Mouse (Mus musculus): ENCODE results near the gene BC005561.
"Not testable (repeated sequence)": the region's sequence is repeated elsewhere in the genome, so short reads cannot be mapped to it uniquely, and the experiment has no call there.

BC005561 gene

GRCm38 (mm10) chr5:104508195-104508891 lies at the start of gene BC005561:
Gene BC005561 (plus strand): TSS chr5:104508352.
- in situ Hi-C loops (cut with MboI, MseI): loop anchor here (5.0 kb wide), 1 partner anchor 54 kb away; no protein-coding TSS in a partner anchor

- in situ Hi-C loops (cut with MboI, MseI): no loop called here
Measured at GRCm38 (mm10) chr5:104458832-104459705, 49.1 kb upstream of the BC005561 start, which contains the start of gene Pkd2. Gene Pkd2 (plus strand): TSS chr5:104459450.

GRCm38 (mm10) chr5:104459706-104460455 lies 48.3 kb upstream of the BC005561 start:
- in situ Hi-C loops (cut with MboI, MseI): no loop called here

- in situ Hi-C loops (cut with MboI, MseI): no loop called here
Measured at GRCm38 (mm10) chr5:104460456-104460838, 47.7 kb upstream of the BC005561 start.

GRCm38 (mm10) chr5:104460856-104461255 lies 47.3 kb upstream of the BC005561 start:
- in situ Hi-C loops (cut with MboI, MseI): no loop called here

- in situ Hi-C loops (cut with MboI, MseI): no loop called here
Measured at GRCm38 (mm10) chr5:104465279-104465678, 42.9 kb upstream of the BC005561 start.

- in situ Hi-C loops (cut with MboI, MseI): no loop called here
Measured at GRCm38 (mm10) chr5:104465731-104466130, 42.4 kb upstream of the BC005561 start.

- in situ Hi-C loops (cut with MboI, MseI): no loop called here
Measured at GRCm38 (mm10) chr5:104466816-104467215, 41.3 kb upstream of the BC005561 start.

GRCm38 (mm10) chr5:104468586-104468985 lies 39.6 kb upstream of the BC005561 start:
- in situ Hi-C loops (cut with MboI, MseI): no loop called here

GRCm38 (mm10) chr5:104470981-104471391 lies 37.2 kb upstream of the BC005561 start:
- in situ Hi-C loops (cut with MboI, MseI): no loop called here

GRCm38 (mm10) chr5:104472371-104472770 lies 35.8 kb upstream of the BC005561 start:
- in situ Hi-C loops (cut with MboI, MseI): no loop called here

GRCm38 (mm10) chr5:104480367-104480766 lies 27.8 kb upstream of the BC005561 start:
- in situ Hi-C loops (cut with MboI, MseI): no loop called here

- in situ Hi-C loops (cut with MboI, MseI): no loop called here
Measured at GRCm38 (mm10) chr5:104482856-104483255, 25.3 kb upstream of the BC005561 start.

GRCm38 (mm10) chr5:104491561-104491960 lies 16.6 kb upstream of the BC005561 start:
- in situ Hi-C loops (cut with MboI, MseI): loop anchor here (10.0 kb wide), 1 partner anchor 833 kb away; no protein-coding TSS in a partner anchor

GRCm38 (mm10) chr5:104504883-104505282 lies 3.3 kb upstream of the BC005561 start:
- in situ Hi-C loops (cut with MboI, MseI): loop anchor here (5.0 kb wide), 1 partner anchor 57 kb away; no protein-coding TSS in a partner anchor

GRCm38 (mm10) chr5:104507829-104508194 lies 340 bp upstream of the BC005561 start:
- in situ Hi-C loops (cut with MboI, MseI): loop anchor here (5.0 kb wide), 1 partner anchor 54 kb away; no protein-coding TSS in a partner anchor

GRCm38 (mm10) chr5:104511211-104511610 lies 3.1 kb downstream of the BC005561 start:
- in situ Hi-C loops (cut with MboI, MseI): no loop called here

- in situ Hi-C loops (cut with MboI, MseI): loop anchor here (25.0 kb wide), 1 partner anchor 1374 kb away; no protein-coding TSS in a partner anchor
Measured at GRCm38 (mm10) chr5:104538612-104539011, 30.5 kb downstream of the BC005561 start.

- in situ Hi-C loops (cut with MboI, MseI): loop anchor here (25.0 kb wide), 1 partner anchor 1373 kb away; no protein-coding TSS in a partner anchor
Measured at GRCm38 (mm10) chr5:104539331-104539730, 31.2 kb downstream of the BC005561 start.

- in situ Hi-C loops (cut with MboI, MseI): not testable (repeated sequence)
Measured at GRCm38 (mm10) chr5:104568079-104568478, 59.9 kb downstream of the BC005561 start.

GRCm38 (mm10) chr5:104570766-104571165 lies 62.6 kb downstream of the BC005561 start:
- in situ Hi-C loops (cut with MboI, MseI): no loop called here
